Mouse (Mus musculus) CH12.LX (cell line): Measurements from ENCODE around the gene Mpl. TPM values are rescaled to one million over a fixed set of nuclear protein-coding genes. Genes with fewer than 3 reads are reported as not detected.
A peak's percentile ranks its signal among the peaks of the same experiment; 100 is the strongest.

Experiments
- DNase-seq: peaks from one replicate; pipeline ENCODE4 v3.0.0-alpha.2; 2013; ENCODE audit errors: extremely low read depth
- H3K27ac ChIP-seq: 2 replicates; pipeline ENCODE4 v1.5.1; 2012; ENCODE audit warnings: low read depth, mild to moderate bottlenecking, control low read depth, moderate library complexity; ENCODE audit not compliant: insufficient read depth
- H3K27me3 ChIP-seq: replicated peaks from 2 replicates; pipeline ENCODE3; 2012; ENCODE audit warnings: inconsistent platforms
- H3K36me3 ChIP-seq, 2 experiments: replicated peaks in 1 of 2; 2 replicates each; pipeline versions ENCODE3 to v1.6.1; 2012; ENCODE audit warnings: inconsistent platforms in 1 of 2, low read length in 1 of 2, mild to moderate bottlenecking in 1 of 2, mixed read lengths in 1 of 2, moderate library complexity in 1 of 2; ENCODE audit not compliant: control insufficient read depth in 1 of 2, insufficient read depth in 1 of 2
- H3K4me1 ChIP-seq, 2 experiments: 2 replicates each; pipeline ENCODE4 v1.6.1; 2012; ENCODE audit warnings: inconsistent platforms in 1 of 2, moderate library complexity in 1 of 2; ENCODE audit not compliant: insufficient read depth in 2 of 2, control insufficient read depth in 1 of 2
- H3K4me2 ChIP-seq: 2 replicates; pipeline ENCODE4 v1.6.1; 2012; ENCODE audit warnings: low read depth, mild to moderate bottlenecking, control low read depth; ENCODE audit not compliant: poor library complexity, insufficient read depth, severe bottlenecking
- H3K4me3 ChIP-seq, 3 experiments: fragments of 150-350 bp in 1 of 3; sonication (generic) in 1 of 3; replicated peaks in 1 of 3; 2 replicates each; pipeline versions ENCODE3 to v1.5.1; 2011 to 2012; ENCODE audit warnings: low read depth in 2 of 3, low read length in 2 of 3, mild to moderate bottlenecking in 2 of 3, moderate library complexity in 2 of 3, control low read depth in 1 of 3, improper control_type of control experiment in 1 of 3, inconsistent platforms in 1 of 3, mixed read lengths in 1 of 3; ENCODE audit not compliant: poor library complexity in 1 of 3
- H3K79me2 ChIP-seq: replicated peaks from 2 replicates; pipeline ENCODE4 v1.6.1; 2012; ENCODE audit warnings: mild to moderate bottlenecking, moderate library complexity; ENCODE audit not compliant: control insufficient read depth, poor library complexity, insufficient read depth, severe bottlenecking; ENCODE audit errors: extremely low read depth
- H3K9ac ChIP-seq: 2 replicates; pipeline ENCODE4 v1.6.1; 2012; ENCODE audit warnings: low read depth, mild to moderate bottlenecking, control low read depth, moderate library complexity; ENCODE audit not compliant: insufficient read depth
- H3K9me3 ChIP-seq: replicated peaks from 2 replicates; pipeline ENCODE3; 2012; ENCODE audit warnings: low read length, inconsistent platforms, mixed read lengths
- BHLHE40 ChIP-seq: IDR thresholded peaks from 2 replicates; pipeline ENCODE4 v1.6.1; 2011; ENCODE audit warnings: mild to moderate bottlenecking, low read depth, low read length, improper control_type of control experiment
- CHD2 ChIP-seq: IDR thresholded peaks from 2 replicates; pipeline ENCODE4 v1.6.1; 2011; ENCODE audit warnings: low read length, improper control_type of control experiment
- CTCF ChIP-seq, 2 experiments: IDR thresholded peaks in 1 of 2; conservative IDR thresholded peaks in 1 of 2; 2 replicates each; pipeline ENCODE4 v1.5.1; 2011 to 2012; ENCODE audit warnings: low read depth in 2 of 2, low read length in 2 of 2, improper control_type of control experiment in 1 of 2, inconsistent platforms in 1 of 2, mild to moderate bottlenecking in 1 of 2, moderate library complexity in 1 of 2
- ELF1 ChIP-seq: IDR thresholded peaks from 2 replicates; pipeline ENCODE4 v1.6.1; 2014; ENCODE audit warnings: low read depth, mild to moderate bottlenecking, inconsistent platforms, low read length, improper control_type of control experiment
- ETS1 ChIP-seq: conservative IDR thresholded peaks from 2 replicates; pipeline ENCODE4 v1.6.1; 2012; ENCODE audit warnings: low read depth, mild to moderate bottlenecking, inconsistent platforms, low read length, improper control_type of control experiment, moderate library complexity
- JUN ChIP-seq: IDR thresholded peaks from 2 replicates; pipeline ENCODE4 v1.6.1; 2011; ENCODE audit warnings: low read depth, mild to moderate bottlenecking, low read length, improper control_type of control experiment, moderate library complexity; ENCODE audit not compliant: insufficient read depth
- JUND ChIP-seq: conservative IDR thresholded peaks from 2 replicates; pipeline ENCODE4 v1.6.1; 2011; ENCODE audit warnings: low read depth, low read length, improper control_type of control experiment
- KAT2A ChIP-seq: IDR thresholded peaks from 2 replicates; pipeline ENCODE4 v1.6.1; 2012; ENCODE audit warnings: low read length, improper control_type of control experiment, inconsistent platforms; ENCODE audit not compliant: insufficient replicate concordance
- MAFK ChIP-seq: IDR thresholded peaks from 2 replicates; pipeline ENCODE4 v1.6.1; 2011; ENCODE audit warnings: low read length, improper control_type of control experiment; ENCODE audit not compliant: insufficient replicate concordance
- MAX ChIP-seq: IDR thresholded peaks from 2 replicates; pipeline ENCODE4 v1.6.1; 2011; ENCODE audit warnings: low read length, improper control_type of control experiment
- MXI1 ChIP-seq: IDR thresholded peaks from 2 replicates; pipeline ENCODE4 v1.6.1; 2011; ENCODE audit warnings: mild to moderate bottlenecking, low read depth, low read length, improper control_type of control experiment
- MYC ChIP-seq: IDR thresholded peaks from 2 replicates; pipeline ENCODE4 v1.6.1; 2011; ENCODE audit warnings: low read depth, mild to moderate bottlenecking, improper control_type of control experiment, low read length
- PAX5 ChIP-seq: IDR thresholded peaks from 2 replicates; pipeline ENCODE4 v1.6.1; 2012; ENCODE audit warnings: low read length, inconsistent platforms, mixed read lengths
- POLR2AphosphoS2 ChIP-seq: IDR thresholded peaks from 2 replicates; pipeline ENCODE4 v1.6.1; 2011; ENCODE audit warnings: low read depth, low read length, improper control_type of control experiment
- RCOR1 ChIP-seq: conservative IDR thresholded peaks from 2 replicates; pipeline ENCODE4 v1.6.1; 2012; ENCODE audit warnings: low read depth, mild to moderate bottlenecking, inconsistent platforms, low read length, improper control_type of control experiment
- SMC3 ChIP-seq: IDR thresholded peaks from 2 replicates; pipeline ENCODE4 v1.6.1; 2011; ENCODE audit warnings: low read depth, low read length, improper control_type of control experiment
- TBP ChIP-seq: conservative IDR thresholded peaks from 2 replicates; pipeline ENCODE4 v1.6.1; 2011; ENCODE audit warnings: low read depth, low read length, improper control_type of control experiment
- USF1 ChIP-seq: IDR thresholded peaks from 2 replicates; pipeline ENCODE4 v1.6.1; 2014; ENCODE audit warnings: low read depth, mild to moderate bottlenecking, inconsistent platforms, low read length, improper control_type of control experiment
- USF2 ChIP-seq: conservative IDR thresholded peaks from 2 replicates; pipeline ENCODE4 v1.6.1; 2011; ENCODE audit warnings: low read depth, low read length, improper control_type of control experiment
- ZC3H11A ChIP-seq: IDR thresholded peaks from 2 replicates; pipeline ENCODE4 v1.6.1; 2012; ENCODE audit warnings: low read depth, mild to moderate bottlenecking, inconsistent platforms, low read length, improper control_type of control experiment
- ZKSCAN1 ChIP-seq: IDR thresholded peaks from 2 replicates; pipeline ENCODE4 v1.6.1; 2012; ENCODE audit warnings: low read depth, inconsistent platforms, low read length, improper control_type of control experiment, borderline replicate concordance
- dilution Hi-C: fragments of 300-500 bp; cut with MboI; formaldehyde crosslinking; loops from 2 replicates; pipeline ENCODE4 v1.14.3; 2020; ENCODE audit warnings: low sequenced_read_pairs; ENCODE audit not compliant: extremely low pct_unique_long_range_greater_than_20kb, extremely low pct_ligation_motif_present
- in situ Hi-C: fragments of 300-500 bp; cut with MboI; formaldehyde crosslinking; loops from 3 replicates; pipeline ENCODE4 v1.14.3; 2019; ENCODE audit warnings: low sequenced_read_pairs, low pct_ligation_motif_present, low pct_unique_long_range_greater_than_20kb, mixed read lengths
- polyA plus RNA-seq: library from polyadenylated mRNA; unstranded; fragments of >175 nt; gene quantifications from 2 replicates; pipeline ENCODE4 v1.2.1, GENCODE M21; 2012; ENCODE audit warnings: low read depth; ENCODE audit not compliant: insufficient read length
- total RNA-seq, 2 experiments: library from RNA; depleted of rRNA; stranded (reverse); fragments of 300-350 nt in 1 of 2; fragments of >200 nt in 1 of 2; gene quantifications; 2 replicates each; pipeline ENCODE4 v1.2.3; 2012 to 2014

The Mpl gene
- total and polyA plus RNA-seq, 3 experiments, result not detected

- Histone ChIP-seq H3K27me3 (no peaks in the 10 kb centered on the region), H3K4me3 (no peak overlapping the region), H3K79me2 (no peaks in the 10 kb centered on the region; the same call in 1 of the 2 replicates), H3K9ac (no peak overlapping the region), H3K36me3 (peaks cover 73 to 91% of the 10 kb centered on the region in 2 experiments), H3K9me3 (no peaks in the 10 kb centered on the region), H3K4me1 (peaks cover 0 to 4% of the 10 kb centered on the region in 2 experiments; a peak in 2 of 4 replicates), H3K4me2 (no peak overlapping the region), H3K27ac (no peak overlapping the region)
- DNase-seq, result no peak
- in situ Hi-C loops, result no loop called here
- TF ChIP-seq PAX5 (no peak), ZC3H11A (no peak), CTCF (conservative IDR thresholded peaks at IDR 0.05 in 1 of 2, IDR thresholded peaks at IDR 0.05 in 1 of 2; ENCODE audit: low read depth in 2 of 2, low read length in 2 of 2) (peak in 1 of 2 experiments; percentile 5; a peak in 1 of 4 replicates), ELF1 (no peak), MAFK (no peak), CHD2 (no peak), ETS1 (no peak), USF1 (no peak)
- dilution Hi-C loops, result no loop called here
These were observed 41.5 kb downstream of the Mpl start for GRCm38 (mm10) chr4:118415779-118416178.

- TF ChIP-seq MYC (no peak), ZKSCAN1 (no peak), ZC3H11A (no peak), ETS1 (no peak), JUND (no peak), TBP (no peak), CTCF (conservative IDR thresholded peaks at IDR 0.05 in 1 of 2, IDR thresholded peaks at IDR 0.05 in 1 of 2; ENCODE audit: low read depth in 2 of 2, low read length in 2 of 2) (no peak), SMC3 (no peak), CHD2 (no peak), RCOR1 (no peak)
- in situ Hi-C loops (no loop called here), dilution Hi-C loops (no loop called here)
- H3K27me3 ChIP-seq, result no peaks in the 10 kb centered on the region
- no peaks in the 10 kb centered on the region for H3K9me3 ChIP-seq
- no peak overlapping the region for H3K9ac ChIP-seq
- no peak overlapping the region for H3K4me3 ChIP-seq
- H3K36me3 ChIP-seq, result peaks cover 66 to 81% of the 10 kb centered on the region in 2 experiments
- no peak overlapping the region for H3K4me2 ChIP-seq
- H3K4me1 ChIP-seq, result peaks cover 6 to 14% of the 10 kb centered on the region in 2 experiments
- H3K27ac ChIP-seq, result no peak overlapping the region
- no peak for DNase-seq
- peaks cover 7% of the 10 kb centered on the region for H3K79me2 ChIP-seq
These were observed 43.8 kb downstream of the Mpl start for GRCm38 (mm10) chr4:118413553-118413952.

GRCm38 (mm10) chr4:118410871-118411270, 46.4 kb downstream of the Mpl start:
- Histone ChIP-seq H3K4me2 (no peak overlapping the region), H3K36me3 (peaks cover 45 to 69% of the 10 kb centered on the region in 2 experiments), H3K79me2 (peaks cover 19% of the 10 kb centered on the region), H3K27ac (no peak overlapping the region), H3K27me3 (no peaks in the 10 kb centered on the region), H3K4me3 (no peak overlapping the region), H3K4me1 (peaks cover 11 to 29% of the 10 kb centered on the region in 2 experiments), H3K9me3 (no peaks in the 10 kb centered on the region), H3K9ac (no peak overlapping the region)
- DNase-seq, result no peak
- dilution Hi-C loops (no loop called here), in situ Hi-C loops (no loop called here)
- TF ChIP-seq JUN (no peak), PAX5 (no peak), ETS1 (no peak), USF1 (no peak), BHLHE40 (no peak), KAT2A (no peak), ZKSCAN1 (no peak), MAX (no peak), ELF1 (no peak), USF2 (no peak), MYC (no peak), POLR2AphosphoS2 (no peak), MXI1 (no peak)
